In the genomic region with DNA sequence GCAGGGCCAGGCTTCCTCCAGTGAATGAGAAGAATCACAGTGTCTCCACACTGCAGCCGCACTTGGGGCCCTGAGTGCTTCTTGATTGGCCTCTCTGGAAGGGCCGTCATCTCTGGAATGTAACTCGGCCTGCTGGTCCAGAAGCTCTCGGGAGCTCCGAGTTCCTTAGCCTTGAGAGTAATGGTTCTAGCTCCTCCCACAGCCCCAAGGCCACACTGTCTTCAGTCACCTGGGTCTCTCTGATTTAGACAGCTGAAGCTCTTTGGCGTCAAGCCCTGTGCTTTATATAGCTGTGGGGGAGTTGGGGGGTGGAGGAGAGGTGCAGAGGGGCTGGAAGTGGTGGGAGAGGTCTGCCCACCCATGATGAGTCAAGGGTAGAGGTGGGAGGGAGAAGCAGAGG, we compare ENCODE assay signal across 8 mouse cellular contexts. TPM values are rescaled to one million over a fixed set of nuclear protein-coding genes. Genes with fewer than 3 reads are reported as not detected.
DNase-seq lines count a peak whose midpoint lies in the region; ATAC-seq and TF ChIP-seq lines count a peak whose summit lies in the region.

No protein-coding gene starts in this region.

- no peaks in the 10 kb centered on the region for H3K9me3 ChIP-seq in embryonic facial prominence, embryonic 11.5 days (replicated peaks; ENCODE audit: control insufficient read depth, low read length)
- H3K9me3 ChIP-seq in lung, postnatal 0 days (ENCODE audit: low read length), result no peaks in the 10 kb centered on the region
- no peaks in the 10 kb centered on the region for H3K9me3 ChIP-seq in hindbrain, embryonic 16.5 days (ENCODE audit: control insufficient read depth, low read length)

- DNase-seq in adrenal gland, adult 2 months, result peak; percentile 33
- DNase-seq in adrenal gland, postnatal 36 days, result no peak
- peak; percentile 67 for DNase-seq in embryonic facial prominence, embryonic 11.5 days (ENCODE audit: low spot score)
- DNase-seq in kidney, postnatal 10 days, result peak; percentile 79
- peak; percentile 94 for DNase-seq in lung, postnatal 0 days (ENCODE audit: low spot score)
- no peak for DNase-seq in spleen, postnatal 4 days (ENCODE audit: low spot score in 2 of 2)
- no peak for DNase-seq in layer of hippocampus, adult 18-20 months (ENCODE audit: low spot score in 2 of 2)

- H3K4me2 ChIP-seq in embryonic facial prominence, embryonic 11.5 days (ENCODE audit: low read depth, low read length), result no peak overlapping the region
- no peak overlapping the region; the same call in 1 of the 2 replicates for H3K4me2 ChIP-seq in lung, postnatal 0 days (replicated peaks; ENCODE audit: low read depth, low read length)
- no peak overlapping the region for H3K4me2 ChIP-seq in hindbrain, embryonic 16.5 days (ENCODE audit: low read length)

- TF ChIP-seq EP300 in lung, postnatal 0 days (IDR thresholded peaks at IDR 0.05), result peak; percentile 97

- H3K9ac ChIP-seq in embryonic facial prominence, embryonic 11.5 days (replicated peaks; ENCODE audit: low read length), result no peak overlapping the region
- H3K9ac ChIP-seq in lung, postnatal 0 days (replicated peaks; ENCODE audit: low read depth), result no peak overlapping the region
- H3K9ac ChIP-seq in hindbrain, embryonic 16.5 days (ENCODE audit: low read depth, low read length), result no peak overlapping the region

- 0 out of 2 replicates have a peak overlapping the region, but pooled peaks have one; percentile 28 for H3K27ac ChIP-seq in embryonic facial prominence, embryonic 11.5 days (replicated peaks; ENCODE audit: low read depth, low read length)
- peak overlapping the region; percentile 88 for H3K27ac ChIP-seq in lung, postnatal 0 days (ENCODE audit: low read length)
- H3K27ac ChIP-seq in hindbrain, embryonic 16.5 days (ENCODE audit: low read depth, low read length), result no peak overlapping the region

- ATAC-seq in embryonic facial prominence, embryonic 11.5 days (replicated peaks; ENCODE audit: insufficient number of reproducible peaks, low FRiP score, low TSS enrichment, low read depth), result peak; percentile 58; the same call in 1 of the 2 replicates
- ATAC-seq in lung, postnatal 0 days, result peak; percentile 94
- ATAC-seq in hindbrain, embryonic 16.5 days, result no peak

- TF ChIP-seq CTCF in lung, postnatal 0 days (IDR thresholded peaks at IDR 0.05), result no peak

- no peaks in the 10 kb centered on the region for H3K4me1 ChIP-seq in embryonic facial prominence, embryonic 11.5 days (ENCODE audit: control insufficient read depth, insufficient read depth, low read length)
- H3K4me1 ChIP-seq in lung, postnatal 0 days (ENCODE audit: insufficient read depth, low read depth, low read length), result peaks cover 26% of the 10 kb centered on the region; the same call in 1 of the 2 replicates
- no peaks in the 10 kb centered on the region for H3K4me1 ChIP-seq in hindbrain, embryonic 16.5 days (ENCODE audit: control insufficient read depth, insufficient read depth, low read depth, low read length)

- H3K4me3 ChIP-seq in embryonic facial prominence, embryonic 11.5 days (ENCODE audit: low read depth, low read length), result no peak overlapping the region
- H3K4me3 ChIP-seq in lung, postnatal 0 days (ENCODE audit: low read depth, low read length), result no peak overlapping the region
- H3K4me3 ChIP-seq in hindbrain, embryonic 16.5 days (ENCODE audit: low read length), result no peak overlapping the region

- WGBS in embryonic facial prominence, embryonic 11.5 days, result 39% methylated on average over 6 of the region's 6 CpGs
- 4% methylated on average over 6 of the region's 6 CpGs for WGBS in lung, postnatal 0 days
- WGBS in hindbrain, embryonic 16.5 days, result 74% methylated on average over 6 of the region's 6 CpGs

- H3K27me3 ChIP-seq in embryonic facial prominence, embryonic 11.5 days (ENCODE audit: control insufficient read depth, insufficient read depth, low read length), result no peaks in the 10 kb centered on the region
- no peaks in the 10 kb centered on the region for H3K27me3 ChIP-seq in lung, postnatal 0 days (replicated peaks; ENCODE audit: insufficient read depth, low read length)
- no peaks in the 10 kb centered on the region for H3K27me3 ChIP-seq in hindbrain, embryonic 16.5 days (replicated peaks; ENCODE audit: control insufficient read depth, insufficient read depth, low read length)

- H3K36me3 ChIP-seq in embryonic facial prominence, embryonic 11.5 days (replicated peaks; ENCODE audit: control insufficient read depth, insufficient read depth, low read depth, low read length), result no peaks in the 10 kb centered on the region
- no peaks in the 10 kb centered on the region for H3K36me3 ChIP-seq in lung, postnatal 0 days (ENCODE audit: insufficient read depth, low read length)
- H3K36me3 ChIP-seq in hindbrain, embryonic 16.5 days (ENCODE audit: control insufficient read depth, insufficient read depth, low read length), result no peaks in the 10 kb centered on the region

RNA-seq across cellular contexts. Expression of a gene that starts 14.1 kb away (rescaled TPM):
- total RNA-seq in adrenal gland, adult 2 months (2021), result 10 to 100 TPM; 15.1 to 26.4 TPM
- 47.5 and 64.7 TPM in 2 replicates for polyA plus RNA-seq in adrenal gland, adult 2 months (2012; rRNA removed)
- 10 to 100 TPM; 19.5 to 24.7 TPM for total RNA-seq in adrenal gland, postnatal 36 days (2021)
- 3.4 and 5.9 TPM in 2 replicates for polyA plus RNA-seq in embryonic facial prominence, embryonic 11.5 days (2014; fragmentation: Nextera tagmentation; extraction: Ambion mirVana)
- polyA plus RNA-seq in lung, postnatal 0 days (2015; fragmentation: Nextera tagmentation; extraction: Ambion mirVana), result 27.3 and 31.3 TPM in 2 replicates
- total RNA-seq in layer of hippocampus, adult 18-20 months (2021), result 1 to 10 TPM; 3.2 to 3.5 TPM
- 1.7 and 3.5 TPM in 2 replicates for polyA plus RNA-seq in hindbrain, embryonic 16.5 days (2015; fragmentation: Nextera tagmentation; extraction: Ambion mirVana)

RNA-seq across cellular contexts. Expression of a gene that starts 30.8 kb away (rescaled TPM):
- total RNA-seq in adrenal gland, adult 2 months (2021), result 1 to 10 TPM; 5.0 to 7.0 TPM
- polyA plus RNA-seq in adrenal gland, adult 2 months (2012; rRNA removed), result 19.9 and 22.4 TPM in 2 replicates
- total RNA-seq in adrenal gland, postnatal 36 days (2021), result 1 to 10 TPM; 8.7 to 9.1 TPM
- 31.6 and 32.1 TPM in 2 replicates for polyA plus RNA-seq in embryonic facial prominence, embryonic 11.5 days (2014; fragmentation: Nextera tagmentation; extraction: Ambion mirVana)
- polyA plus RNA-seq in lung, postnatal 0 days (2015; fragmentation: Nextera tagmentation; extraction: Ambion mirVana), result 7.4 and 7.7 TPM in 2 replicates
- 1 to 10 TPM; 1.2 to 1.8 TPM for total RNA-seq in layer of hippocampus, adult 18-20 months (2021)
- polyA plus RNA-seq in hindbrain, embryonic 16.5 days (2015; fragmentation: Nextera tagmentation; extraction: Ambion mirVana), result 8.0 and 11.4 TPM in 2 replicates

RNA-seq across cellular contexts. Expression of a gene that starts 39.7 kb away (rescaled TPM):
- total RNA-seq in adrenal gland, adult 2 months (2021), result 100 to 1,000 TPM in 1 of 2 experiments, 10 to 100 TPM in 1; 56.2 to 106 TPM
- polyA plus RNA-seq in adrenal gland, adult 2 months (2012; rRNA removed), result 161 and 176 TPM in 2 replicates
- 10 to 100 TPM; 72.4 to 87.2 TPM for total RNA-seq in adrenal gland, postnatal 36 days (2021)
- polyA plus RNA-seq in embryonic facial prominence, embryonic 11.5 days (2014; fragmentation: Nextera tagmentation; extraction: Ambion mirVana), result 246 and 268 TPM in 2 replicates
- 203 and 206 TPM in 2 replicates for polyA plus RNA-seq in lung, postnatal 0 days (2015; fragmentation: Nextera tagmentation; extraction: Ambion mirVana)
- 10 to 100 TPM; 58.1 to 61.6 TPM for total RNA-seq in layer of hippocampus, adult 18-20 months (2021)
- polyA plus RNA-seq in hindbrain, embryonic 16.5 days (2015; fragmentation: Nextera tagmentation; extraction: Ambion mirVana), result 202 and 203 TPM in 2 replicates

Comparison
In these comparisons a context has a peak if more than half of its experiments do, and no peak if none do; other contexts are left out.
1. DNase-seq: peak in adrenal gland, adult 2 months (single experiment), embryonic facial prominence, embryonic 11.5 days (single experiment), kidney, postnatal 10 days (single experiment) and lung, postnatal 0 days (single experiment); none in adrenal gland, postnatal 36 days (0 of 2), spleen, postnatal 4 days (0 of 2) and layer of hippocampus, adult 18-20 months (0 of 2).